Mouse (Mus musculus) heart, embryonic 11.5 days (tissue): ENCODE results near the gene B230219D22Rik. TPM values are rescaled to one million over a fixed set of nuclear protein-coding genes. Genes with fewer than 3 reads are reported as not detected.

ENCODE experiments used
- ATAC-seq: fragments of 200-750 bp; cut with Nextera tagmentation; replicated peaks from 2 replicates; pipeline ENCODE4 v1.8.0; 2017; ENCODE audit warnings: moderate library complexity; ENCODE audit not compliant: insufficient number of reproducible peaks, low FRiP score, low TSS enrichment
- H3K27ac ChIP-seq: fragments of 300-500 bp; sonication (generic); 2 replicates; pipeline ENCODE4 v1.5.1; 2014; ENCODE audit warnings: mild to moderate bottlenecking, low read depth, low read length
- H3K27me3 ChIP-seq: fragments of 300-500 bp; sonication (generic); 2 replicates; pipeline ENCODE4 v1.6.1; 2014; ENCODE audit warnings: mild to moderate bottlenecking, low read length, mixed read lengths; ENCODE audit not compliant: control insufficient read depth, insufficient read depth
- H3K36me3 ChIP-seq: fragments of 300-500 bp; sonication (generic); 2 replicates; pipeline ENCODE4 v1.6.1; 2014; ENCODE audit warnings: mild to moderate bottlenecking, low read length, moderate library complexity, mixed read lengths; ENCODE audit not compliant: control insufficient read depth, insufficient read depth
- H3K4me1 ChIP-seq: fragments of 300-500 bp; sonication (generic); 2 replicates; pipeline ENCODE4 v1.6.1; 2014; ENCODE audit warnings: low read length; ENCODE audit not compliant: control insufficient read depth, insufficient read depth
- H3K4me2 ChIP-seq: fragments of 300-500 bp; sonication (generic); 2 replicates; pipeline ENCODE4 v1.6.1; 2014; ENCODE audit warnings: mild to moderate bottlenecking, moderate library complexity
- H3K4me3 ChIP-seq: fragments of 300-500 bp; sonication (generic); 2 replicates; pipeline ENCODE4 v1.5.1; 2014; ENCODE audit warnings: low read depth, low read length
- H3K9ac ChIP-seq: fragments of 300-500 bp; sonication (generic); 2 replicates; pipeline ENCODE4 v1.6.1; 2014; ENCODE audit warnings: mild to moderate bottlenecking, low read depth, low read length, moderate library complexity
- H3K9me3 ChIP-seq: fragments of 300-500 bp; sonication (generic); replicated peaks from 2 replicates; pipeline ENCODE4 v1.6.1; 2016; ENCODE audit warnings: low read length; ENCODE audit not compliant: control insufficient read depth
- WGBS: fragments of 180-500 bp; shearing (Covaris S2); extraction: QIAGEN DNeasy Blood & Tissue Kit; methylation state at CpG from one replicate; pipeline ENCODE4 v1.1.7; 2014; ENCODE audit not compliant: insufficient replicate concordance; 5-methylcytosine and 5-hydroxymethylcytosine counted together
- polyA plus RNA-seq: library from polyadenylated mRNA; unstranded; fragments of >200 nt; fragmentation: Nextera tagmentation; extraction: Ambion mirVana; gene quantifications from 2 replicates; pipeline ENCODE4 v1.2.1, GENCODE M21; 2014

Gene B230219D22Rik
- polyA plus RNA-seq, 1 experiment from 2014 or later: 63.0 TPM

DNA sequence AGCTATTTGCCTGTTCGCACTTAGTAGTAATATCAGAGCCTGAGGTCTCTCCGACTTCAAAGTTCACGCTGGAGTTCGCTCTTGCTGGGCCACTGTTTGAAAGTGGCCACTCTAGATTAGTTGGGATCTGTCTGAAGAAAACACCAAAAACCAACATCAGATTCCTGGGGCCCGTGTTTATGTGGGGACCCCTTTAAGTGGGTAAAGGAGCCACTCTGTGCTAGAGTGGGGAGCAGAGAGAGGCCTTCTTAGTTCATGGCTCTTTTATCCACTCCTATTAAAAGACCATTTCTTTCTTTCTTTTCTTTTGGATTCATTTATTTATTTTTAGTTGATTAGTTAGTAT is 22.2 kb downstream of the B230219D22Rik start:
- Histone ChIP-seq H3K9ac (peak overlapping the region; percentile 98), H3K4me1 (no peaks in the 10 kb centered on the region), H3K4me3 (peak overlapping the region; percentile 94), H3K27me3 (no peaks in the 10 kb centered on the region), H3K36me3 (peaks cover 7% of the 10 kb centered on the region; the same call in 1 of the 2 replicates), H3K9me3 (no peaks in the 10 kb centered on the region), H3K4me2 (peak overlapping the region; percentile 67), H3K27ac (peak overlapping the region; percentile 87)
- WGBS: 7% methylated on average over 5 of the region's 5 CpGs
- ATAC-seq: no peak

DNA sequence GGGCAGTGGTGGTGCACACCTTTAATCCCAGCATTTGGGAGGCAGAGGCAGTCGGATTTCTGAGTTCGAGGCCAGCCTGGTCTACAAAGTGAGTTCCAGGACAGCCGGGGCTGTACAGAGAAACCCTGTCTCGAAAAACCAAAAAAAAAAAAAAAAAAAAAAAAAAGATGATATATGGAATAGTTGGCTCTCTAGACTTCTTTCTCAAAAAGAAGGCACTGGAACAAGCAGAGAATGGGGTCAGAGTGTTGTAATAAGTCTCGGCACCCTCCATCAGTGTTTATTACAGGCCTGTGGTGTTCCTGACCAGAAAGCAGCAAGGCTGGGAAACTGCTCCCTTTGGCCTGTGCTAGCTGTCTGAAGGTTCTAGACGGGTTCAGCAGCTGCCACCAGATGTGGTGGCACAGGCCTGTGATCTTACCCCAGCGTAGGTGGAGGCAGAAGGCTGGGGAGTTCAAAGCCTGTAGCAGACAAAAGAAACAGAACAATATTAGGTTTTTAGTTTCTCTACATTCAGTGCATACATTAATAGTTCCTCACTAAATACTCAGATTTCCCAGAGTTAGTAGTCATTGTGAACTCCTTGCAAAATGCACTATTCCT is 23.1 kb downstream of the B230219D22Rik start:
- Histone ChIP-seq H3K27ac (no peak overlapping the region), H3K4me2 (no peak overlapping the region), H3K9me3 (no peaks in the 10 kb centered on the region), H3K36me3 (peaks cover 10% of the 10 kb centered on the region; the same call in 1 of the 2 replicates), H3K4me1 (no peaks in the 10 kb centered on the region), H3K9ac (no peak overlapping the region), H3K27me3 (no peaks in the 10 kb centered on the region), H3K4me3 (no peak overlapping the region)
- WGBS: 78% methylated on average over 6 of the region's 7 CpGs
- no peak for ATAC-seq

DNA sequence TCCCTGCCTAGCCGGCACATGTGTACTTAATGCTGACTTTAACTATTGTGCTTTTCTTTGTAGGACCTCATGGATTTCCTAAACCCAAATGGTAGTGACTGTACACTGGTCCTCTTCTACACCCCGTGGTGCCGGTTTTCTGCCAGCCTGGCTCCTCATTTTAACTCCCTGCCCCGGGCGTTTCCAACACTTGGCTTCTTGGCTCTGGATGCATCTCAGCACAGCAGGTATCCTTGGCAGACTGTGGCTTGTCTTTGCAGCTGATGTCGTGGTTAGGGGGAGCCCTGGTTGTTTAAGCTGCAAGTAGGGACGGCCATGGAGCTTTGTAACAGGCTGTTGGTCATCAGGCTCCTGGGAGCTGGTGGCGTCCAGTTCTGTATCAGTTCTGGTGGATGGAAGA is 28.6 kb downstream of the B230219D22Rik start:
- WGBS: 73% methylated on average over 8 of the region's 8 CpGs
- no peak overlapping the region for H3K4me2 ChIP-seq
- H3K27ac ChIP-seq: no peak overlapping the region
- no peak overlapping the region for H3K9ac ChIP-seq
- no peaks in the 10 kb centered on the region for H3K27me3 ChIP-seq
- no peaks in the 10 kb centered on the region for H3K4me1 ChIP-seq
- H3K36me3 ChIP-seq: peaks cover 18% of the 10 kb centered on the region; the same call in 1 of the 2 replicates
- H3K4me3 ChIP-seq: no peak overlapping the region
- no peak for ATAC-seq
- H3K9me3 ChIP-seq: no peaks in the 10 kb centered on the region

DNA sequence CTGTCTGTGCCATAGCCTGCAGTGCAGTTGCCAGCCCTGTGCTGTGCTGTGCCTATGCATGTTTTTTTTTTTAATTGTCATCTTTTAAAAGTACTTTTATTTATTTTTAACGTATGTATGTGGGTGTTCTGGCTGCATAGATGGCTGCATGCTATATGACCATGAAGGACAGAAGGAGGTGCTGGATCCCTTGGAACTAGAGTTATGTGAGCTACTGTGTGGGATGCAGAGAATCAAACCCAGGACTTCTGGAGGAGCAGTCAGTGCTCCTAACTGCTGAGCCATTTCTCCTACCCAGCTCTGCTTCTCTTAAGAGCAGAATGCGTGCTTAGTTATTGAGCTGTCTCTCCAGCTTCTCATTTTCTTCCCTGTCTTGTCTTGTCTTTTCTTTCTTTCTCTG is 29.1 kb downstream of the B230219D22Rik start:
- H3K27me3 ChIP-seq: no peaks in the 10 kb centered on the region
- H3K27ac ChIP-seq: no peak overlapping the region
- no peaks in the 10 kb centered on the region for H3K9me3 ChIP-seq
- ATAC-seq: no peak
- 92% methylated on average over 2 of the region's 2 CpGs for WGBS
- peaks cover 18% of the 10 kb centered on the region; the same call in 1 of the 2 replicates for H3K36me3 ChIP-seq
- no peaks in the 10 kb centered on the region for H3K4me1 ChIP-seq
- no peak overlapping the region for H3K4me3 ChIP-seq
- H3K9ac ChIP-seq: no peak overlapping the region
- H3K4me2 ChIP-seq: no peak overlapping the region

DNA sequence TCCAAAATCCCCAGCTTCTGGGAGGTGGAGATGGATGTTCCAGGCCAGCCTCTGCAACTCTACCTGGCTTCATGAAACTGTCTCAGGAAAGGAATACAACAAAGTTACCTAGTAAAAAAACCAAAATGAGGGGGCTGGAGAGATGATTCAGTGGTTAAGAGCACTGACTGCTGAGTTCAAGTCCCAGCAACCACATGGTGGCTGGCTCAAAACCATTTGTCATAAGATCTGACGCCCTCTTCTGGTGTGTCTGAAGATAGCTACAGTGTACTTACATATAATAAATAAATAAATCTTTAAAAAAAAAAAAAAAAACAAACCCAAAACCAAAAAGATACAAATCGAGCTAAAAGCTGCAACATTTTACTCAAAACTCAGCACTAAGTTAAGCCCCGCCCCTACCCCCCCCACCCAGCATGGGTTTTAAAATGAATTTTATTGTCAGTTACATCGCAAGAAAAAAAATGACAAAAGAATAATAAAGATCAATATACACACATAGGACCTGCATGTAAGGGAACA is 33.7 kb downstream of the B230219D22Rik start:
- Histone ChIP-seq H3K4me2 (peak overlapping the region; percentile 71), H3K27ac (peak overlapping the region; percentile 96), H3K4me1 (no peaks in the 10 kb centered on the region), H3K36me3 (peaks cover 5% of the 10 kb centered on the region; the same call in 1 of the 2 replicates), H3K4me3 (peak overlapping the region; percentile 65), H3K9me3 (no peaks in the 10 kb centered on the region), H3K27me3 (no peaks in the 10 kb centered on the region), H3K9ac (peak overlapping the region; percentile 85)
- 6% methylated on average over 4 of the region's 4 CpGs for WGBS
- no peak for ATAC-seq

DNA sequence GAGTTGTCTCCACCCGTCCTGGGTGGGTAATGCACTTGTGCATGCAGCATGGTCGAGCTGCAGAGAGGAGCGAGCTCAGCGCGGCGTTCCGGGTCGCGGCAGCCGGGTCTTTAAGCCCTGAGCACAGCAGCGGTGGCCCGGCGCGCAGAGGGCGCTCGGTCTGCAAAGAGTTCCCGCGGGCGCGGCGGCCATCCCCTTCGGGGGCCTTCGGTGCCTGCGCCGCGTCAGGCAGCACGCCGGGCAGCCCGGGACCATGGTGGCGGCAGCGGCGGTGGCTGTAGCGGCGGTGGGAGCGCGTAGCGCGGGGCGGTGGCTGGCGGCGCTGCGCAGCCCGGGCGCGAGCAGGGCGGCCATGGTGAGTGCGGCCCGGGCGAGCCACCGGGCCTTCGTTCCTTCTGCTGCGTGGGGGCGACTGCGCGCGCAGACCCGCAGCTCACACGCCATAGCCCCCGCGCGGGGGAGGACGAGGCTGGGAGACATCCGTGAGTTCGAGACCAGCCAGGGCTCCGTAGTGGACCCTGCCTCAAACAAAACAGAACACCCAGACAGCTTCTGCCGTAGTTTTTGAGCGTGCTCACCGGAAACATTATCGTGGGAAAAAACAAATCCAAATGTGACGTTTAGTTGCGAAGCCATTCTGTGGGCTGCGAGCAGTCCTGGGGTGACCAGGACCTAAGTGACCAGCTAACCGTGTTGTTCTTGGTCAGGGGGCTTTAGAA is 34.4 kb downstream of the B230219D22Rik start, which contains the start of gene Pcbd2:
Gene Pcbd2, plus strand, starts transcription at position 249 of the 719 bp plus-strand sequence.
- under 1% methylated on average over 62 of the region's 73 CpGs for WGBS
- Histone ChIP-seq H3K4me1 (no peaks in the 10 kb centered on the region), H3K4me2 (peak within 1 kb of the TSS; percentile 71), H3K4me3 (peak within 1 kb of the TSS; percentile 65), H3K9ac (peak within 1 kb of the TSS; percentile 85), H3K27me3 (no peaks in the 10 kb centered on the region), H3K36me3 (peaks cover 5% of the 10 kb centered on the region; the same call in 1 of the 2 replicates), H3K27ac (peak within 1 kb of the TSS; percentile 96), H3K9me3 (no peaks in the 10 kb centered on the region)
- peak; percentile 89 for ATAC-seq

DNA sequence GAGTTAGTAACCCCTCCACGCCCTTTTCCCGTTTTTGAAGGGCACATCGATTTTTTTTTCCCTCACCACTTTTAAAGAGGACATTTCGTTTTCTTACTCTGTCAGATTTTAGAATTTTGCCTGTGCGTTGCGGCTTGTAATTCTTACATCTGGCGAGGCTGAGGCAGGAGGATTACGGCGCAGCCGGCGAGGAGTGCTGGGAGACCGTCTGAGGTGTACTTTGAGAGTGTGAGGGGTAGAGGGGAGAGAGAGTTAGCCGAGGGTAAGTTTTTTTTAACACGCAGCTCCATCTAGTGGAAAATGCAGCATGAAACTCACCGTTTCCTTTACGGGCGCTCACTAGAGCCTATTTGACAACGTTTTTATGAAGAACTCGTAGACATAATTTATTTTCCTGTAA is 34.9 kb downstream of the B230219D22Rik start:
- Histone ChIP-seq H3K9me3 (no peaks in the 10 kb centered on the region), H3K9ac (peak overlapping the region; percentile 85), H3K27ac (peak overlapping the region; percentile 96), H3K36me3 (peaks cover 5% of the 10 kb centered on the region; the same call in 1 of the 2 replicates), H3K4me2 (peak overlapping the region; percentile 71), H3K27me3 (no peaks in the 10 kb centered on the region), H3K4me1 (no peaks in the 10 kb centered on the region), H3K4me3 (peak overlapping the region; percentile 65)
- 4% methylated on average over 19 of the region's 19 CpGs for WGBS
- ATAC-seq: peak; percentile 70

DNA sequence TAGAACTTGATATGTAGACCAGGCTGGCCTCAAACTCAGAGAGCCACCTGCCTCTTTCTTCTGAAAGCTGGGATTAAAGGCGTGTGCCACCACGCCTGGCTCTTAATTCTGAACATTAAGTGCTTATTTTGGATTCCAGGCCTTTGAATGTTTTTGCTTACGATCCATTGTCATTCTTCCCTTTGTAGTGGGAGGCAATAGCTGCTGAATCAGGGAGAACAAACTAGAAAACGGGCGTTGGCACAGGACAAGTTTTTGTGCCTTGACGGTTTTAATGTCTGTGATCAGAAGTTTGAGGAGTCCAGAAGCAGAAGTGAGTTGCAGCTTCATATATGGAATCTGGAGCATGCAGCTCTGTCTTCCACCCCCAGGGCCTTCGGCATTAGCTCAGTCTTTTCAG is 37.8 kb downstream of the B230219D22Rik start:
- WGBS: 84% methylated on average over 7 of the region's 7 CpGs
- no peaks in the 10 kb centered on the region for H3K4me1 ChIP-seq
- ATAC-seq: no peak

More for the DNA sequence above, 37.8 kb downstream of the B230219D22Rik start:
- peaks cover 5% of the 10 kb centered on the region; the same call in 1 of the 2 replicates for H3K36me3 ChIP-seq
- H3K4me2 ChIP-seq: no peak overlapping the region
- H3K27me3 ChIP-seq: no peaks in the 10 kb centered on the region
- H3K9me3 ChIP-seq: no peaks in the 10 kb centered on the region
- no peak overlapping the region for H3K9ac ChIP-seq
- H3K27ac ChIP-seq: no peak overlapping the region
- no peak overlapping the region for H3K4me3 ChIP-seq
